Mouse (Mus musculus) spleen, adult 2 months (tissue): ENCODE results near the gene Bend4.

Experiments
- CTCF ChIP-seq: fragments of 200-500 bp; IDR thresholded peaks from 2 replicates; pipeline ENCODE4 v1.5.1; 2011; ENCODE audit warnings: mild to moderate bottlenecking, inconsistent platforms; ENCODE audit not compliant: insufficient read depth, insufficient read length, insufficient replicate concordance; ENCODE audit errors: extremely low read depth
- POLR2A ChIP-seq: fragments of 200-500 bp; IDR thresholded peaks from 2 replicates; pipeline ENCODE4 v1.6.1; 2011; ENCODE audit warnings: low read depth, low read length, inconsistent platforms

GRCm38 (mm10) chr5:67419407-67419806 is 8.7 kb downstream of the Bend4 start:
- TF ChIP-seq CTCF (no peak), POLR2A (no peak)
